Mouse (Mus musculus): ENCODE measurements at regions not wholly inside any gene's neighbourhood (a gene's known extent, or its start where the extent isn't known, plus 50 kb on each side); places are given as distances from the start of the nearest gene placed in this dataset.

- no peak for DNase-seq (ENCODE audit: low spot score)
- Histone ChIP-seq H3K27ac (replicated peaks; ENCODE audit: low read depth, low read length) (no peak overlapping the region), H3K27me3 (ENCODE audit: control insufficient read depth, insufficient read depth, low read length) (no peaks in the 10 kb centered on the region), H3K4me2 (ENCODE audit: low read depth, low read length) (no peak overlapping the region), H3K36me3 (replicated peaks; ENCODE audit: control insufficient read depth, insufficient read depth, low read depth, low read length) (no peaks in the 10 kb centered on the region), H3K9me3 (replicated peaks; ENCODE audit: control insufficient read depth, low read length) (no peaks in the 10 kb centered on the region), H3K9ac (replicated peaks; ENCODE audit: low read length) (no peak overlapping the region), H3K4me1 (ENCODE audit: control insufficient read depth, insufficient read depth, low read length) (no peaks in the 10 kb centered on the region), H3K4me3 (ENCODE audit: low read depth, low read length) (no peak overlapping the region)
- no peak for ATAC-seq (replicated peaks; ENCODE audit: insufficient number of reproducible peaks, low FRiP score, low TSS enrichment, low read depth)
- 93% methylated on average over 1 of the region's 1 CpGs for WGBS
These were observed 436.6 kb upstream of the Cntn6 start for GRCm38 (mm10) chr6:104055996-104056395.

- DNase-seq (ENCODE audit: low spot score): no peak
- H3K27ac ChIP-seq (replicated peaks; ENCODE audit: low read depth, low read length): no peak overlapping the region
These were observed 430.8 kb upstream of the Cntn6 start for GRCm38 (mm10) chr6:104061692-104062263.

GRCm38 (mm10) chr6:104080581-104080980 lies 412.0 kb upstream of the Cntn6 start:
- H3K36me3 ChIP-seq (replicated peaks; ENCODE audit: control insufficient read depth, insufficient read depth, low read depth, low read length): no peaks in the 10 kb centered on the region
- DNase-seq (ENCODE audit: low spot score): peak; percentile 58
- no peak overlapping the region for H3K4me3 ChIP-seq (ENCODE audit: low read depth, low read length)
- H3K4me1 ChIP-seq (ENCODE audit: control insufficient read depth, insufficient read depth, low read length): no peaks in the 10 kb centered on the region
- no peak for ATAC-seq (replicated peaks; ENCODE audit: insufficient number of reproducible peaks, low FRiP score, low TSS enrichment, low read depth)
- H3K9me3 ChIP-seq (replicated peaks; ENCODE audit: control insufficient read depth, low read length): no peaks in the 10 kb centered on the region
- no peaks in the 10 kb centered on the region for H3K27me3 ChIP-seq (ENCODE audit: control insufficient read depth, insufficient read depth, low read length)
- H3K4me2 ChIP-seq (ENCODE audit: low read depth, low read length): no peak overlapping the region
- H3K9ac ChIP-seq (replicated peaks; ENCODE audit: low read length): no peak overlapping the region
- 64% methylated on average over 3 of the region's 3 CpGs for WGBS
- no peak overlapping the region for H3K27ac ChIP-seq (replicated peaks; ENCODE audit: low read depth, low read length)

More at GRCm38 (mm10) chr6:104061692-104062263, 430.8 kb upstream of the Cntn6 start:
- ATAC-seq (replicated peaks; ENCODE audit: insufficient number of reproducible peaks, low FRiP score, low TSS enrichment, low read depth): no peak
- H3K4me1 ChIP-seq (ENCODE audit: control insufficient read depth, insufficient read depth, low read length): no peaks in the 10 kb centered on the region
- no peak overlapping the region for H3K4me3 ChIP-seq (ENCODE audit: low read depth, low read length)
- H3K36me3 ChIP-seq (replicated peaks; ENCODE audit: control insufficient read depth, insufficient read depth, low read depth, low read length): no peaks in the 10 kb centered on the region
- no peak overlapping the region for H3K4me2 ChIP-seq (ENCODE audit: low read depth, low read length)
- H3K9ac ChIP-seq (replicated peaks; ENCODE audit: low read length): no peak overlapping the region
- H3K9me3 ChIP-seq (replicated peaks; ENCODE audit: control insufficient read depth, low read length): no peaks in the 10 kb centered on the region
- no peaks in the 10 kb centered on the region for H3K27me3 ChIP-seq (ENCODE audit: control insufficient read depth, insufficient read depth, low read length)

- WGBS: 94% methylated on average over 2 of the region's 2 CpGs
- Histone ChIP-seq H3K4me2 (ENCODE audit: low read depth, low read length) (no peak overlapping the region), H3K9me3 (replicated peaks; ENCODE audit: control insufficient read depth, low read length) (no peaks in the 10 kb centered on the region), H3K27ac (replicated peaks; ENCODE audit: low read depth, low read length) (no peak overlapping the region), H3K4me3 (ENCODE audit: low read depth, low read length) (no peak overlapping the region), H3K4me1 (ENCODE audit: control insufficient read depth, insufficient read depth, low read length) (no peaks in the 10 kb centered on the region), H3K9ac (replicated peaks; ENCODE audit: low read length) (no peak overlapping the region), H3K27me3 (ENCODE audit: control insufficient read depth, insufficient read depth, low read length) (no peaks in the 10 kb centered on the region), H3K36me3 (replicated peaks; ENCODE audit: control insufficient read depth, insufficient read depth, low read depth, low read length) (no peaks in the 10 kb centered on the region)
- DNase-seq (ENCODE audit: low spot score): no peak
- ATAC-seq (replicated peaks; ENCODE audit: insufficient number of reproducible peaks, low FRiP score, low TSS enrichment, low read depth): no peak
These were observed 410.3 kb upstream of the Cntn6 start for GRCm38 (mm10) chr6:104082242-104082641.

GRCm38 (mm10) chr6:104108386-104108785 lies 384.2 kb upstream of the Cntn6 start:
- Histone ChIP-seq H3K36me3 (replicated peaks; ENCODE audit: control insufficient read depth, insufficient read depth, low read depth, low read length) (no peaks in the 10 kb centered on the region), H3K4me3 (ENCODE audit: low read depth, low read length) (no peak overlapping the region), H3K4me1 (ENCODE audit: control insufficient read depth, insufficient read depth, low read length) (no peaks in the 10 kb centered on the region), H3K27ac (replicated peaks; ENCODE audit: low read depth, low read length) (no peak overlapping the region), H3K9ac (replicated peaks; ENCODE audit: low read length) (no peak overlapping the region), H3K9me3 (replicated peaks; ENCODE audit: control insufficient read depth, low read length) (no peaks in the 10 kb centered on the region), H3K27me3 (ENCODE audit: control insufficient read depth, insufficient read depth, low read length) (no peaks in the 10 kb centered on the region), H3K4me2 (ENCODE audit: low read depth, low read length) (no peak overlapping the region)
- DNase-seq (ENCODE audit: low spot score) (no peak), ATAC-seq (replicated peaks; ENCODE audit: insufficient number of reproducible peaks, low FRiP score, low TSS enrichment, low read depth) (no peak)
- 87% methylated on average over 5 of the region's 5 CpGs for WGBS

Measured in embryonic facial prominence, embryonic 11.5 days (tissue).